Mouse (Mus musculus): Measurements from ENCODE around the gene Syne1.
"Not testable (repeated sequence)": the region's sequence is repeated elsewhere in the genome, so short reads cannot be mapped to it uniquely, and the experiment has no call there.

Gene Syne1

DNA sequence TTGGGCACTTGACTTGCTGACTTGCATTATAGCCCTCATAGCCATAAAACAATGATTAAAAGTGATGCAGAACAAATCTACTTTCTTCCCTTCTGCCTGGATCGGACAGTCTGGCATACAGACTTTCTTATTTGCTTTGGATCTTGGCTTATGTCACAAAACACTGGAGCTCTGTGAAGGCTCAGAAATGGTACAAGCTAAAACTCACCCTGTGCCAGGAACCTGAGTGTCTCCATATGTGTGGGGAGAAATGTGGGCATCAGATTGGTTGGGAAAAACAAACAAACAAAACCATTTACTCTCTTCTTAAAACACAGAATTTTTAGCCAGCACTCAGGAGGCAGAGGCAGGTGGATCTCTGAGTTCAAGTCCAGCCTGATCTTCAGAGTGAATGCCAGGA is 30.6 kb downstream of the Syne1 start:
- no peak for DNase-seq (ENCODE audit: low spot score in 2 of 2)

DNA sequence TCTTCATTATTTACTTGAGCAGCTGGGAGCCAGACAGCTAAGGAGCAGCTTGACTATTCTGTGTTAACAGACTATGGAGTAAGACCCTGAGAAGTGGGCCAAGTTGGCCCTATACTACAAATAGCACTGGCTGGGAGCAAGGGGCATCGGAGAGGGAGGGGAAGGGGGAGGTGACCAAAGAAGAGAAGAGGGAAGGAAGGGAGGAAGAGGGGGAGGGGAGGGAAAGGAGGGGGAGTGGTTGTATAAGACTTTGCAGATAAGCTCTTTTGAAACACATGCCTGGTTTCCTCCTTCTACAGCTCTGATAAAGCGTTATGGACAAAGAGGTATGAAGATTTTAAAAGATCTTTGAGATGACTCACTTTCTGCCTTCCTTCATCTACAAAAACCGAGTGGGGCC is 36.0 kb downstream of the Syne1 start:
- no peak for DNase-seq (ENCODE audit: low spot score in 2 of 2)

DNA sequence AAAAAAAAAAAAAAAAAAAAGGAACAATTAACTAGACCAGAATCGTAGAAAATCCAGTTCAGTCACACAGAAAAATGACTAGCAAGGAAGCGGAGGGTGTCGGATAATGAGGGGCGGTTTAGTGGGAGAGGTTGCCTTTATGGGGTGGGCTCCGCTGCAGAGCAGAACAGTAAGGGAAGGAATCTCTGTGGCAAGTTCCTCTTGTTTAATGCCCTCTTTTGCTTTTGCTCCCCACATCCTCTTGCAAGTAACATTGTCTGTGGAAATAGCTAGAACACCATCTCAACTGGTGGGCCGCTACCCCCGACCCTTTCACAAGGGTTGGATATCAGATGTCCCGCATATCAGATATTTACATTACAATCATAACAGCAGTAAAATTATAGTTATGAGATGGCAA is 37.1 kb downstream of the Syne1 start:
- DNase-seq (ENCODE audit: low spot score in 2 of 2), result no peak

DNA sequence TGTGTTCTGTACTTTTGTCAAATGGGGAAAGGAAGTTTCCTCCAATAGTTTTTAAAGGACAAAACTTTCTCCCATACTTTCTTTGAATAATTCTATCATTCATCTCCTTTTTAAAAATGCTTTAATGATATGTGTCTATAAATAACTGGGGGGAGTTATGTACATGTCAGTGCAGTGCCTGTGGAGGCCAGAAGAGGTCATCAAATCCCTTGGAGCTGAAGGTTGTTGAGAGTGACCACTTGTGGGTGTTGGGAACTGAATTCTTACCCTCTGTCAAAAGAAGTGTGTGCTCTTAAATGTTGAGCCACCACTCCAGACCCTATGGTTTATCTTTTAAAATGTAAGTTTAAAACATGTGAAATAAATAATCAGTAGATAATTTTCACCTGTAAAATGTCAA is 39.0 kb downstream of the Syne1 start:
- DNase-seq (ENCODE audit: low spot score in 2 of 2), result no peak

DNA sequence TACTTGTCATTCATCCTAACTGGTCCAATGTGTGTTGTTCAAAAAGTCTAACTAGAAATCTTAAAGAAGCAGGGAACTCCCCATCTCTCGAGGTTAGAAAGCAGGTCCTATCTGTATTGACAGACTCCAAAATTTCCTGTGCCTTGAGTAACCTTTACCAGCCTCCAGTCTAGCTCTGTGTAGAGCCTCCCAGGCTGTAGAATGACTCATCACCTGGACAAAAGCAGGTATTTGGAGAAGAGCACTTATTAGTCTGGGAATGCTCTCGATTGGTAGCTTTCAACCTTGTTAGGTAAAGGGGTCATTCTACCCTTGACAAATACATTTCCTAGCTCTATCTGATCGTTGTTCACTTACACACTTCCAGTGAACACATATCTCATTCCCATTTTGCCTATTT is 39.9 kb downstream of the Syne1 start:
- no peak for DNase-seq (ENCODE audit: low spot score in 2 of 2)

DNA sequence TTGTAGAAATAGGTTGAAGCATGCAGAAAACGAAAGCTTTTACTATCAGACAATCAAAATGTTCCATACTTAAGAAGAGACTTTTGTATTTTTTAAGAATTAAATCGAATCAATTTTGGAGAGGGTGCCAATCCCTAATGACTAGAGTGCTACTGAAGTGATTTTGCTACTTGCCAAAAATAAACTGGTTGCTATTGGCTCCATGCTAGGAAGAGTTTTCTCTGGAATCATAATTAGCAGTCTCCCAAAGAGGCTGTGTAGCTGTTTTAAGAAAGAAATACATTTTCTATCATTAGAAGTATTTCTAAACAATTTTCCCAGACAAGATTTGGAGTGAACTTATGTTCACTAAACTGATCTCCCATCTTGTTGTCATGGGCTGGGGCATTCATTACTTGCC is 43.8 kb downstream of the Syne1 start:
- no peak for DNase-seq (ENCODE audit: low spot score in 2 of 2)

DNA sequence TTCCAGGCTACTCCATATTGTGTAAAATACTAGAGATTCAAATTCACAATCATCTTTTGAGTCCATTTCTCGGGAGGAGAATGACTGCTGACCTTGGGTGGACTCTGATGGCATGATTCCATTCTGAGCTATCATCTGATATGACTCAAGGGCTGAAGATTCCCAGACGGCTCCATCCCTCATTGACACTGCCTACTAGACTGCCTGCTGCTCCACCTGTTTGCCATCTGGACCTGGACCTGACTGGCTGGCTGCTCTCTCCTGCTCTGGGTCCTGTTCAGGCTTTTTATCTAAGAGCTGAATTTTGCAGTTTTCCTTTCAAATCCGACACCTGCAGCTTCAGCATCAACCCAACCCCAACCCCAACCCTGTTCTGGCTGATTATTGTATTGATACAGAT is 46.5 kb downstream of the Syne1 start:
- DNase-seq (ENCODE audit: low spot score in 2 of 2), result no peak

DNA sequence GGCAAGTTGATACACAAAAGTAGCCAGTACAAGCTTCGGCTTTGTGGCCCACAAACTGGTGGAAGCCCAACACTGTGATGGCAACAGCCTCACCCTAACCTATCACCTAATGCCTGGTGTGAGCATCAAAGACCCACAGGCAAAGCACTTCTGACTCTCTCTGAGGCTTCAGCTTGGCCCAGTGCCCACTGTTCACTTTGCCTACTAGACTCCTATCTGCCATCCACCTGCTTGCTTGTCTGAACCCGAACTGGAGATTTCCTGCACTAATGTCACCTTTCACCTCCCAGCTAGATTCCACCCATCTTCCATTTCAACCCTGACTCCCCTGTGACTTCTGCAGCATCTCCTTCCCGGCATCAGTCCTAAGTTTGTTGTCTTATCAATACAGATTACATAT is 47.4 kb downstream of the Syne1 start:
- DNase-seq (ENCODE audit: low spot score in 2 of 2), result no peak

DNA sequence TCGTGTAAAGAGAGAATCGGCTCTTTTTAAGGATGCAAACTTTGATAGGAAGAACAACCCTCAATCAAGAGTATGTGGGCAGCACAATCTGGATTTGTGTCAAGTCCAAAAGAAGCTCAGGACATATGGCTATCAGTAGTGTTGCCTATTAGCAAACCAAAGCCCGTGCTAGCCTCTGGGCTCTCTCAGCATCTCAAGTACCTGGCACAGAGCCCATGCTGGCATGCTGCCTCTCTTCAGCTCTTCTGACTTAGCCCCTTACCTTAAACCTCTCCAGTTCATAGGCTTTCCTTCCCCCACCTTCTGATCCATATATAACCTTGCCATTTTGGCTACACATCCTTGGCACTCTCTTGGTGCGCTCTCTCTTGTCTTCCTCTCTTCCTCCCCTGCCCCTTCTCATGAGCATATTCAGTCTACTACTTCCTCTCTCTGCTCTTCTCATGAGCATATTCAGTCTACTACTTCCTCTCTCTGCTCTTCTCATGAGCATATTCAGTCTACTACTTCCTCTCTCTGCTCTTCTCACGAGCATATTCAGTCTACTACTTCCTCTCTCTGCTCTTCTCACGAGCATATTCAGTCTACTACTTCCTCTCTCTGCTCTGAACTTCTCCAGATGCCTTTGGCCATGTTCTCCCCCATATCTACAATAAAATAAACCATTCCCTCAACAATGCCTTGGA is 51.5 kb downstream of the Syne1 start:
- not testable (repeated sequence) for DNase-seq (ENCODE audit: low spot score in 2 of 2)

DNA sequence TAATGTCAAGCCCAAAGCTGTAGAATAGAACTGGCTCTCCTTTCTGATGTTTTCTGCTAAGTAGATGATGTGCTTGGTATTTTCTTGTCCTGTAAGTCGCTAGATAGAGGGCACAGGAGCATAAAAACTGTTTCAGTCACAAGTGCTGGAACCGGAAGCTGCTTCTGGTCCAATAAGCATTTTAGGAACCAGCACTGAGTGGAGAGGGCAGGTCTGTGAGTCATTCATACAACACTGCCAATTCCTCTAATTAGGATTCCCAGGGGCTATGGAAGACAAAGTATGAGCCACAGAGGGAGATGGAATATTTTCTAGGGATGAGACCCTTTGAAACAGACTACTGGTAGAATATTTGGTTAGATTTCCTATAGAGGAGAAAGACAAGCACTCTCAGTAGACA is 53.4 kb downstream of the Syne1 start:
- no peak for DNase-seq (ENCODE audit: low spot score in 2 of 2)

DNA sequence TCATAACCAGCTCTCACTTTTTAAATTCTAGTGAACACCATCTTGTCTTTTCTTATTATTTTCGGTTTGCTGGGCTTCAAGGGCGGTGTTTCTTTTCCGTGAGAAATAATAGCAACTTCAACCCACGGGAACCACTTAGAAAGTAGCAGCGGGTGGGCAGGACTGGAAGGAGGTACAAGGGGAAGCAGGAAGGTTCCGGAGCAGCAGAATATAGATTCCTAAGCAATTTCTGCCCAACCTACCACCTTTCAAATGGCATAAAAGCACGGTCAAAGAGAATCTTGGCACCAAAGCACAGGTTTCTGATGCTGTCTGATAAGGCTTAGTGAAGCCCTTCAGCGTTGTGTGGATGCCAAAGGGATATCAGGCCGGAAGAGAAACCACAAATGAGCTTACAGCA is 60.2 kb downstream of the Syne1 start:
- DNase-seq (ENCODE audit: low spot score in 2 of 2), result no peak

DNA sequence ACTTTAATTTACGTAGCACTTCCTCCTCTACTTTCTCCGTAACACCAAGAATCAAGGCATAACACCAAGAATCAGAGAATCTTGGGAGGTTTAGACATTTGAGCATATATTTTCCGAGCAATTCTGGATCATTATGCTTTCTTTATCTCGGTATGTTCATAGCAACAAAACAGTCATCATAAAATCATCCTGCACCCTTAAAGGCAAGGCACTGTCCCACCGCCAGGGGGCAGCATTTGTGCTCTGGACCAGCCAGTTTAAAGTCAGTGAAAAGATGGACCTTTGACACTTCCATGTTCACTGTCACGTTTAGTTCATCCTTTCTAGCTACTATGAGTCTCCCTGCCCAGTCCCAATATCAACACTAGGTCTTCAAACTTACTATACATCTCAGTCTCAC is 61.3 kb downstream of the Syne1 start:
- no peak for DNase-seq (ENCODE audit: low spot score in 2 of 2)

DNA sequence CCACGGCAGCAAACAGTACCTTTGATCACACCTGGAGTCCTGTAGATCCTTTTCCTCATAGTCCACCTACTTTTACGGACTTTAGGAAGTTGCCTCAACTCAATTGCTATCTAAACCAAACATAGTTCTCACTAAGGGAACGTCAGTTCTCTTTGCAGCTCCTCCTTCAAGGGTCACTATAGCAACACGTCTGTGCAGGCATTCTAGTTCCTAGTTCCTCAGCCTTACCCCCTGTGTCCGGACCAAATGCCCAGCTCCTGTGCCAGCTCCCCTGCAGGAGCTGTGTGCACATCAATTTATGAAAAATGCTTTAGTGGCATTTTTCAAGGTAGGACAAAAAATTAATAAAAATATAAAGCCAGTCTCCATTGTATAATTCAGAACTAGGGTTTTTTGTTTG is 63.2 kb downstream of the Syne1 start:
- DNase-seq (ENCODE audit: low spot score in 2 of 2), result no peak

DNA sequence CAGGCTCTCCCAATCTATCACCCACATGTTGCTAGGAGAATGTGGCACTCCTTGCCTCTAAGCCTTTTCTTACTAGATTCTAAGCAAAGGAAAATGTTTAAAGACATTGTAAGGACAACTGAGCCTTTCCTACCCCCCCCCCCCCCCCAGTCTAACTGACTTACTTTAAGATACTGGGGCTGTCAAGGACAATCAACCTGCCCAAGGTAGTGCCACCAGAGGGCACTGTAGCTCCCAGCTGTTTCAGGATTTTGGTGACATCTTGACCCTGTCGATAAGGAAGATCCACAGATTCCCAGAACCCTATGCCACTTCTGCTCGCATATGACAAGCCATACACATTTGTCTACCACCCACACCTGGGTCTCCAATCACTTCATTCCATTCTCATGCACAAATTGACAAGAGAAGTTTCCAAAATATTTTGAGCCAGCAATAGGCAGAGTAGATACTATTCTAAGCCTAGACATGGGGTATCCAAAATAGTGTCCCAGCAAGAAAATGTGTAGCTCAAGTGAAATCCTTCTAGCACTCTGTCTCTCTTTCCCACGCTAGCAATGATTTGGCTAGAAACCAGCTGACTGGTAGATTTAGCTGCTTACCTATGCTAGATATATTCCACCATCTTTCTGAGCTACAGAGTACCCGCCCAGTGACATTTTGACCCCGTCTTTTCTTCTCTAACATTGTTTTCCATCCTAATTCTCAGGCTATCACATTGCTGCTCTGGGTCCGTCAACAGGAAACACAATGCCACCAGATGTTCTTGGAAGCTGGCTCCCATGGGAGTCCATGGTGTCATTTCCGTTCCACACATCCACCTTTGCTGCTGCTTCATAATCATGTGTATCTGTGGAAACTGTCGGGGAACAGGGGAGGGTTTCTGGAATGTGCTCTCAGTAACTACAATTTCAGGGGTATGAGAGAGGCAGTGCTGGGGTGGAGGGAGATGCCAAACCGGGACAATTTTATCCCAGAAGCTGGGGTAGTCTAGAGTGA is 70.4 kb downstream of the Syne1 start:
- DNase-seq (ENCODE audit: low spot score in 2 of 2), result no peak

DNA sequence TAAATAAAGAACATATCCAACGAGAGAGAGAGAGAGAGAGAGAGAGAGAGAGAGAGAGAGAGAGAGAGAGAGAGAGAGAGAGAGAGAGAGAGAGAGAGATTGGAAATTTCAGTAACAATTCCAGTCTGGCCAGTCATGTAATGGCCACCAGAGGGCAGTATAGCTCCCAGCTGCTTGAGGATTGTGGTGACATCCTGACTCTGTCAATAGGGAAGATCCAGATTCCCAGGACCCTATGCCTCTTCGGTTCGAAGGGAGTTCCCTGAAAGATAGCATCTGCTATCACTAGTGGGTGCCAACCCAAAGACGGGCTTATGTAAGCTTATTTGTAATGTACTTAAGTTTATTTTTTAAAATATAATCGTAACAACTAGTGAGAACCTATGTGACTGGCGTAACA is 71.2 kb downstream of the Syne1 start:
- no peak for DNase-seq (ENCODE audit: low spot score in 2 of 2)

DNA sequence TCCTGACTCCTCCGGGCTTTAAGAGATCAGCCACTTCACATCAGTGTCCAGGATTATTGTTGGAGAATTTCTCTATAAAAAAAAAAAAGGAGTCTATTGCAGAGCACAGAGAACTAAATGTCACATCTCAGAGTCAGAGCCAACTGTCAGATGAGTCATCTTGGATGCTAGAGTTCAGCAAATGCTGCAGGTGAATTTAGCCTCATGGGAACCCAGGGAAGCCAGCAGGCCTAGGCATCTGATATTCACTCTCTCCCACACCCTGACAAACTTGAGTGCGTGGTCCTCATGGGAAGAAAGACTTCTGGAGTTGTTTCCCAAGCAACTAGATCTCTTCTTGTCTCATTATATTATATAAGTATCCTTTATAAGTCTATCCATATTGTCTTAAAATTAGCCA is 82.6 kb downstream of the Syne1 start:
- no peak for DNase-seq (ENCODE audit: low spot score in 2 of 2)

DNA sequence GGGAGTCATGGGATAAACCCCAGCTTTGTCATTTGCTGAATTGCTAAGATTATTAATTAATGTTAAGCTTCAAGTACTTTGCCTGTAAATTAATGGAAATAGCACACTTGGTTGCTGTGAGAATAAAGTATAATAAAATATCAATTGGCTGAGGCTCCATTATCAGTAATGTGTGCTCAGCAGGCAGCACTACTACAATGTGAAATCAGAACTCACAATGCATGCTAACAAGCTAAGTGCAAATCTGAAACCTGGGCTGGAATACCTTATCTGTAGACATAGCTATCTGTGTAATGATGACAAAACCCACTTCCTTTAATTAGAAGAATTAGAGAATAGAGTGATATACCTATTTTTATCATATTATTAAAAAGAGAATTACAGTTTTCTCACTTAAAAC is 97.5 kb downstream of the Syne1 start:
- no peak for DNase-seq (ENCODE audit: low spot score in 2 of 2)

DNA sequence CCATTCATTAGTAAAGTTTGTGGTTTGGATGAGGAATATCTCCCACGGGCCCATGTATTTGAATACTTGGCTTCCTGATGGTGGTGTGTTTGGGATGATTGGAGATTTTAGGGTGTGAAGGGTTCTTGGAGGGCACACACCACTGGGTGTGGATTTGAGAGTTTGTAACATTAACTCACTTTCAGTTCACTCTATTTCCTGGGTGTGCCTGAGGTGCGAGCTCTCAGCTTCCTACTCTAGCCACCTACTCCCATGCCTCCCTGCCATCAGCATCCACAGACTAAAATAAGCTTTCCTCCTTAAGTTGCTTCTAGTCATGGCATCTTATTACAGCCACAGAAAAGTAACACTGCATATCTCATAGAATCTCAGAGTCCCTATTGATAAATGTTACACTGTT is 101.3 kb downstream of the Syne1 start:
- no peak for DNase-seq (ENCODE audit: low spot score in 2 of 2)

DNA sequence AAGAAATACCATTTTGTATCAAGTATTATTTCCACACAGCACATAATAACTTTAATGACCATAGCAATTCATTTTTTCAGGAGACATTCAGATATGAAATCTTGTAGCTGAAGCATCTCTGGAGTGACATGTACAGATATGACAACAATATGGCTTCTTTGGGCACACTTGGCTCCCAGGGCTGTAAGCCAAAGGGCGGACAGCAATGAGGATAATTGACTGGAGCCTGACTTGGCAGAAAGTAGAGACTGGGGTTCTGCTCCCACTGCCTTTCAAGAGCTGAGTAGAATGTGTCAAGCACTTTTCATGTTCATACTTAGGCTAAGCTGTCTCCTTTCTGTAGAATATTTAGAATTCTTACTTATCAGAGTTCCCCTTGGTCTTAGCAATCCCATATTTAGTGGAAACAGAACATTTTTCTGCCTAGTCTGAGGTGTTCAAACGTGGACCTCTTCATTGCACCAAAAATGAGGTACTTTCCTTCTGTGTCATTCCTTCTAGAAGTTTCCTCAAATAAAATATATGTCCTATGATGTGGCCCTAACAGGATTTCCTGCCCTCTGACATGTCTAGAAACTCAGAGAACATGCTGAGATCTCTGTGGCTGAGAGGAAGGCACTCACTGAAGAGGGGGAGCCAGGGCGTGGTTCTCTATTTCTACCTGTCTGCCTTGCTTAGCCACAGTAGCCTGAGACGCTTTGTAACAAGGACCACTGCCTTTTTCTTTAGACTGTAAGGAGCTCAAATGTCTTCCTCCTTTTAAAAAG is 103.1 kb downstream of the Syne1 start:
- DNase-seq (ENCODE audit: low spot score in 2 of 2), result no peak

DNA sequence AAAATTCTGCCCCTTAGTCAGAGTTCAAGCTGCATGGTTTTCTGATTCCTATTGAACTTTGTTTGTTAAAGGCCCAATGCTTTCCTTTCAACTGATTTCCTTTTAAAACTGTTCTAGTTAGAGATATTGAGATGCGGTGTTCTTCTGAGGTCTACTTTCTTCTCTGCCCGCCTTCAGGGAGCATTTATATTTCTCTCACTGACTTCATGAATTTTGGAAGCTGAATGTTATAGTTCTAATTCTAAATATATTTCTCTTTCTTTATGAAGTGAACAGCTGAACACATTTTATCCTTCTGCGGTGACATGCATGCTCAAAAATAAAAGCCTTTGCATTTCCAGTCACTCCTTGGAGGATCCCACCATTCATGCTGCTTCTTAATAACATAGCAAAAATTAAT is 106.0 kb downstream of the Syne1 start:
- no peak for DNase-seq (ENCODE audit: low spot score in 2 of 2)

DNA sequence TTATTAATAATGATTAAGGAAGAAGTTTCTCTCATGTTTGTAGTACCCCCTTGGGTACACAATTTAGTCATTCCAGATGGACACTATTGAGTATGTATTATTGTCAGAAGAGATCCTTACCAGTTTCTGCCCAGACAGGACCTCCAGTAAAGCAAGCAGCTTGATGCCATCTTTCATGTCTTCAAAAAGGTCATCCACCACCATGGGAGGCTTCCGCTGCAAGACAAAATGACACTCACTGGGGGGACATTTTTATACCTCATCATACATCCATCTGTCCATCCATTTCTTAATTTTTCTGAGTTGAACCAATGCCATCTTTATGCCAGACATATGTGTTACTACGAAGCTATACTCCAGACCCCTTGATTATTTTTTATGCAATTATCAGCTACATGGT is 108.3 kb downstream of the Syne1 start:
- no peak for DNase-seq (ENCODE audit: low spot score in 2 of 2)

DNA sequence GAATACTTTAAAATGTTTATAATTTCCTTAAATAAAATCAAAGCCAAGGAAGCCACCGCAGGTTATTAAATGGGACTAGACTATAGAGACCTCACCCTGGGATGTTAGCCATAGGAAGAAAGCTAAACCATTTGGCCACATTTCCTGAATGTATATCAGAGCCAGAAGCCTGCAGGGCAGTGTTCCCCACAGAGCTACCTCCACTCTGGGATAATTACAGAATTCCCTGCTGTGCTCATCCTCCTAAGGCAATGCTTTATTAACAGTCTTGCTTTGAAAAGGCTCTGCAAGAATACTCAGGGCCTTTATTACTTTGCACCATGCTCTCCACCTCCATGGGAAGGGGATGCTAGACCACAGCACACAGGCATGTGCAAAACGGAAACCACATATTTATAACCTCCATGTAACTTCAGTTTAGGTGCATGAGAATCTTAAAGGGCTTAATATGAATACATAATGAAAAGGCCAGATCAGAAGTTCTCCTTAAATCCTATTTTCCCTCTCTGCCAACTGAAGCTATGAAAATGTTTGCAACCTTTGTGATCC is 111.4 kb downstream of the Syne1 start:
- no peak for DNase-seq (ENCODE audit: low spot score in 2 of 2)

All from urinary bladder, postnatal 4 days (tissue).